Mouse (Mus musculus) erythroid progenitor cell, adult 5-6 weeks (primary cell): ENCODE results near the gene Hspbap1. TPM values are rescaled to one million over a fixed set of nuclear protein-coding genes. Genes with fewer than 3 reads are reported as not detected.

Experiments used
- ATAC-seq: replicated peaks from 2 replicates; pipeline ENCODE4 v1.8.0; 2016; ENCODE audit warnings: moderate number of reproducible peaks, mild to moderate bottlenecking, moderate TSS enrichment, inconsistent platforms; ENCODE audit not compliant: poor library complexity, low FRiP score, severe bottlenecking
- total RNA-seq, 2 experiments: library from RNA; stranded (forward) in 1 of 2; stranded (reverse) in 1 of 2; fragments of 150-400 nt in 1 of 2; fragments of 186-747, 209-891 nt in 1 of 2; gene quantifications; 2 replicates each; pipeline versions ENCODE4 v1.2.3 to v1.2.4; 2015 to 2017; ENCODE audit warnings: low replicate concordance in 2 of 2

Gene Hspbap1
- total RNA-seq, 2 experiments from 2014 or later: 12.9 to 18.0 TPM

- ATAC-seq: no peak
Observed at GRCm38 (mm10) chr16:35787568-35788189, 17.5 kb downstream of the Hspbap1 start.

- ATAC-seq: no peak
Observed at GRCm38 (mm10) chr16:35788330-35788729, 18.2 kb downstream of the Hspbap1 start.

- no peak for ATAC-seq
Observed at GRCm38 (mm10) chr16:35791962-35792521, 21.9 kb downstream of the Hspbap1 start.

- no peak for ATAC-seq
Observed at GRCm38 (mm10) chr16:35802163-35802562, 32.0 kb downstream of the Hspbap1 start.

GRCm38 (mm10) chr16:35803723-35804122, 33.5 kb downstream of the Hspbap1 start:
- no peak for ATAC-seq

GRCm38 (mm10) chr16:35806973-35807662, 36.9 kb downstream of the Hspbap1 start:
- peak; percentile 81 for ATAC-seq

GRCm38 (mm10) chr16:35807663-35807992, 37.5 kb downstream of the Hspbap1 start:
- peak; percentile 13 for ATAC-seq

- peak; percentile 78 for ATAC-seq
Observed at GRCm38 (mm10) chr16:35808838-35809237, 38.7 kb downstream of the Hspbap1 start.

- ATAC-seq: no peak
Observed at GRCm38 (mm10) chr16:35813119-35813518, 42.9 kb downstream of the Hspbap1 start.

GRCm38 (mm10) chr16:35817255-35818089, 47.3 kb downstream of the Hspbap1 start:
- ATAC-seq: peak; percentile 94

GRCm38 (mm10) chr16:35829999-35830398, 59.8 kb downstream of the Hspbap1 start:
- no peak for ATAC-seq

- no peak for ATAC-seq
Observed at GRCm38 (mm10) chr16:35832926-35833325, 62.8 kb downstream of the Hspbap1 start.

- no peak for ATAC-seq
Observed at GRCm38 (mm10) chr16:35834653-35835052, 64.5 kb downstream of the Hspbap1 start.

GRCm38 (mm10) chr16:35839680-35840079, 69.5 kb downstream of the Hspbap1 start:
- peak; percentile 81 for ATAC-seq

- ATAC-seq: no peak
Observed at GRCm38 (mm10) chr16:35847138-35847537, 77.0 kb downstream of the Hspbap1 start.

- ATAC-seq: no peak
Observed at GRCm38 (mm10) chr16:35855846-35856245, 85.7 kb downstream of the Hspbap1 start.

GRCm38 (mm10) chr16:35856766-35857165, 86.6 kb downstream of the Hspbap1 start:
- ATAC-seq: peak; percentile 95

GRCm38 (mm10) chr16:35860236-35860635, 90.1 kb downstream of the Hspbap1 start:
- ATAC-seq: no peak

GRCm38 (mm10) chr16:35862057-35862456, 91.9 kb downstream of the Hspbap1 start:
- no peak for ATAC-seq

GRCm38 (mm10) chr16:35867726-35868125, 97.6 kb downstream of the Hspbap1 start:
- no peak for ATAC-seq
